Mouse (Mus musculus): ENCODE measurements around the gene 1700037H04Rik.
"Not testable (repeated sequence)": the region's sequence is repeated elsewhere in the genome, so short reads cannot be mapped to it uniquely, and the experiment has no call there.

1700037H04Rik gene

DNA sequence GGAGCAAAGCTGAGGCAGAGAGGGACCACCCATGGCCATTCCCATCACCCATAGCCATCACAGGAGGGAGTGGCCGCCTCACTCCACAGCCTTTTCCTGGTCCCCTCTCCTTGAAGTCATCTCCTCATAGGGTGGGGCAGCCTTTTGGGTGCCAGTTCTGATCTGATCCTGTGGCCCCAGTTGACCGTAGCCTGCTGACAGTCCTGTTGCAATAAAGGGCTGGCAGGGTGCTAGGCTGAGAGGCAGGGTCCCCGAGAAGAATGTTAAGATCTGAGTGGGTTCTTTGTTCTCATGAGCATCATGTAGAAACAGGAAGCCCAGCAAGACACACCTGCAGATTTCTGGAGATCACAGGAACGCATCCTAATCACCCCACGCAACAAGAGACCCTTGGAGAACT lies 31.7 kb downstream of the 1700037H04Rik start:
- DNase-seq (ENCODE audit: low spot score): peak; percentile 12

DNA sequence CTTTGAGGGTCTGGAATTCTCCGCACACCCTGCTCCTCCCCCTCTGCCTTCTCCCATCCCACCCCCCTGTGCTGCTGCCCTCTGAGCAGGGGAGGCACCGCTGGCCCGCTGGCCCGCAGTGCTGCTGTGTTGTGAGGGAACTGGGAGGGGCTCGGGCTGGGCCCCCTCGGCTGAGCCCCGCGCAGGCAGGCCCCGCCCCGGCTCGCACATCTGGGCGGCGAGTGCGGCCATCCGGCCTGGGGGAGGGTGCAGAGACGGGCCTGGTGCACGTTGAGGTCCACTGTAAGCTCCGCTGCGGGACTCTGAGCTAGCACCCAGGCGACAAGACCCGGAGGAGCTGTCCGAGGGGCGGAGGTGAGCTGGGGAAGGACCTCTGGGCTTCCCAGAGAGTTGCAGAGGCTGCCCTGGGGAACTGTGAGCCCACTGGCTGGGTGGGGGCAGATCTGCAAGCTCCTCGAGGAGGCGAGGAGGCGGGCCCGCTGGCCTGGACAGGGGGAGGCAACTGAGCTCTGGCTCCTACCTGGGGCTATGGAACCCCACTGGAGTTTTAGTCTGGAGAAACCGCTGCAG lies 32.6 kb downstream of the 1700037H04Rik start, which contains the start of gene Hspa12b:
Gene Hspa12b, plus strand, starts transcription at position 120 of the 570 bp plus-strand sequence.
- DNase-seq (ENCODE audit: low spot score): peak; percentile 64

GRCm38 (mm10) chr2:131125964-131126815 lies 33.7 kb downstream of the 1700037H04Rik start:
- peak; percentile 1 for DNase-seq (ENCODE audit: low spot score)

- peak; percentile 1 for DNase-seq (ENCODE audit: low spot score)
Observed at GRCm38 (mm10) chr2:131125157-131125963, 34.5 kb downstream of the 1700037H04Rik start.

- DNase-seq (ENCODE audit: low spot score): peak; percentile 3
Observed at GRCm38 (mm10) chr2:131124166-131124565, 35.7 kb downstream of the 1700037H04Rik start.

DNA sequence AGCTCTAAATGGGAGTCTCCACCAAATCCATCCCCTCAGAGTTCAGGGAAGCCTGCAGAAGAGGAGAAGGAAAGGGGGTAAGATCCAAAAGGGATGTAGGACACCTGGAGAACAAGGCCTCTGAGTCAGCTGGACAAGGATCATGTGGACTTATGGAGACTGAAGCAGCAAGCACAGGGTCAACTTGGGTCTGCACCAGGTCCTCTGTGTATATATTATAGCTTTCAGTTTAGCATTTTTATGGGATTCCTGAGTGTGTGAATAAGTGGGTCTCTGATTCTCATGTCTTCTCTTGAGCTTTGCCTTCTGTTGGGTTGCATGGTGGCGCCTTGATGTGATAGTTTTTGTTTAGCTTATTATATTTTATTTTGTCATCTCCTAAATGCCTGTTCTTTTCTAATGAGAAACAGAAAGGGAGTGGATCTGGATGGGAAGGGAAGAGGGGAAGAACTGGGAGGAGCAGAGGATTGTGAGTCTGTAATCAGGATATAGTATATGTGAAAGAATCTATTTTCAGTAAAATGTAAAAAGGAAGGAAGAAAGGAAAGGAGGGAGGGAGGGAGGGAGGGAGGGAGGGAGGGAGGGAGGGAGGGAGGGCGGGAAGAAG lies 40.8 kb downstream of the 1700037H04Rik start:
- peak; percentile 36 for DNase-seq (ENCODE audit: low spot score)

DNA sequence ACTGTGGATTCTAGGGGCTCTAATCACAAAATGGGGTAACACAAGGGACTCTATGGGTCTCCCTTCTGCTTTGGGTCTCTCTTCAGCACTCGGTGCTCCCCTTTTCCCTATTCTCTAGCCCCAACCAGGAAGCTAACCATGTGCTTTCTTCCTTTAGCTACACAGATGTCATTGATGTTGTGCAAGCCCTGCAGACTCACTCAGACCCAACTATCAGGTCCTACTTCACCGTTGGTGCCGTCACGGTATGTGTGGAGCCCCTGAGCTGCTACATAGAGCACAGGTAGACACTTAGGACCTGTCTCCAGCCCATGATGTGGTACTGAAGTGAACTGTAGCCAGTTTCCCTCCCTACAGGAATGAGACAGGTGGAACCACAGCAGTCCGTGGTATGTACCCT lies 53.9 kb downstream of the 1700037H04Rik start:
- DNase-seq (ENCODE audit: low spot score): no peak

- not testable (repeated sequence) for DNase-seq (ENCODE audit: low spot score)
Observed at GRCm38 (mm10) chr2:131105061-131105460, 54.8 kb downstream of the 1700037H04Rik start.

DNA sequence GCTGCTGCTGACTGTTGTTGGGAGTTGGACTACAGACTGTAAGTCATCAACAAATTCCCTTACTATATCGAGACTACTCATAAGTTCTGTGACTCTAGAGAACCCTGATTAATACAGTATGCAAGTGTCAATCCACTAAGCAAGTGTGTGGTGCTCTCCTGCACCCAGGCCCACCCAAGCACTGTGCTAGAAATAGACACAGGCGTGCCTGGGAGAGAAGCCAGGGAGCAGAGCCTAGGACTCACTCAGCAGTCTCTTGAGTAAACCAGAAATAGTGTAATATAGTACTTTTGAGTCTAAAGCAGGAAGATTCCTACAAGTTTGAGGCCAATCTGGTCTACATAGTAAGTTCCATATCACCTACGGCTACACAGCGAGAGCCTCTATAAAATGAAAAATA lies 55.9 kb downstream of the 1700037H04Rik start:
- peak; percentile 24 for DNase-seq (ENCODE audit: low spot score)

DNA sequence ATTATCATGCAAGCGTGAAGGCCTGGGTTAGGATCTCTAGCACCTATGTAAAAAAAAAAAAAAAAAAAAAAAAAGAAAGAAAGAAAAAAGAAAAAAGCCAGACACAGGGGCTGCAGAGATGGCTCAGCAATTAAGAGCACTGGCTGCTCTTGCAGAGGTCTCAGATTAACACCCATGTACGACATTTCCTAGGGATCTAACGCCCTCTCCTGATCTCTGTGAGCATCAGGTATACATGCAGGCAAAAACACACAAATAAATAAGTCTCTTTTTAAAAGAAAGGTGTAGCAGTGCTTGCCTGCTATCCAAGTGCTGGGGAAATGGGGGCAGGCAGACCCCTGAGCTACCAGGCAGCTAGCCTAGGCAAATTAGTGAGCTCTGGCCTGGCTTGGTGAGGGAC lies 58.4 kb downstream of the 1700037H04Rik start:
- DNase-seq (ENCODE audit: low spot score): no peak

- no peak for DNase-seq (ENCODE audit: low spot score)
Observed at GRCm38 (mm10) chr2:131097087-131097486, 62.8 kb downstream of the 1700037H04Rik start.

Data from urinary bladder, postnatal 14 days (tissue).